Mouse (Mus musculus) adrenal gland, postnatal 36 days (tissue): Measurements from ENCODE around the gene Mrps5. TPM values are rescaled to one million over a fixed set of nuclear protein-coding genes. Genes with fewer than 3 reads are reported as not detected.

Experiments used
- DNase-seq, 2 experiments: peaks; one replicate each; pipeline ENCODE4 v3.0.0; 2021; ENCODE audit warnings: mixed read lengths in 1 of 2
- total RNA-seq, 2 experiments: library from RNA; stranded (reverse); gene quantifications; 2 replicates each; pipeline ENCODE4 v1.2.3; 2021

The Mrps5 gene
- total RNA-seq, 2 experiments from 2014 or later, result 113 to 115 TPM

DNA sequence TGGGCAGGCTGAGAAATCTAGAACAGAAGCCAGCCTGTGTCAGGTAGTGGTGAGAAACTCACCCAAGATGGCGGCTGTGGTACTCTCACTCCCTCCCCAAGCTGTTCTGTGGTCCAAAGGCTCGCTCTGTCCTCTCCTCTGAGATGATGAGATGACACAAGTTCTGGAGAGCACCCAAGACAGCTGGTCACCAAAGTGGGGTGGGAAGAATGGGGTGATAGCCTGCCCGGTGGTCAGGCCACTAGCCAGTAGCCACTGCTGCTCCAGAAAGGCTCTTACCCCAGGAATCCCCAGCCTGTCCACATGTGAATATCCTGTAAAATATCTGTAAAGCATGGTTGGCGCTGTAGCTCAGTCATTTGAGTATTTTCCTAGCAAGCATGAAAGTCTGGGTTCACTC is 25.3 kb downstream of the Mrps5 start:
- DNase-seq, result no peak

DNA sequence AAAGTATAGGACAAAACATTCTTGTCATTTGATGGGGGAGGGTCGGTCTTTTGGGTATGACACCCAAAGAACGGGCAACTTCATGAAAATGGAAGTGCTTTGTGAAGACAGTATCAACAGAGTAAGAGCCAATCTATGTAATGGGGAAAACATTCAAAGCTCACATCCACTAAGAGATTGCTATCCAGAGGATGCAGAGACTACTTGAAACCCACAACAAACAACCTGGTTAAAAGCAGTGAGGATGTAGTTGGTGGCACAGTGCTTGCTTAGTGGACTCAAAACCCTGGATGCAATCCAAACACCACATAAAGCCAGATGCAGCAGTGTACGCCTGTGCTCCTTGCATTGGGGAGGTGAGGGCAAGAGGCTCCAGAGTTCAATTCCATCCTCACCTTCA is 32.3 kb downstream of the Mrps5 start:
- no peak for DNase-seq

DNA sequence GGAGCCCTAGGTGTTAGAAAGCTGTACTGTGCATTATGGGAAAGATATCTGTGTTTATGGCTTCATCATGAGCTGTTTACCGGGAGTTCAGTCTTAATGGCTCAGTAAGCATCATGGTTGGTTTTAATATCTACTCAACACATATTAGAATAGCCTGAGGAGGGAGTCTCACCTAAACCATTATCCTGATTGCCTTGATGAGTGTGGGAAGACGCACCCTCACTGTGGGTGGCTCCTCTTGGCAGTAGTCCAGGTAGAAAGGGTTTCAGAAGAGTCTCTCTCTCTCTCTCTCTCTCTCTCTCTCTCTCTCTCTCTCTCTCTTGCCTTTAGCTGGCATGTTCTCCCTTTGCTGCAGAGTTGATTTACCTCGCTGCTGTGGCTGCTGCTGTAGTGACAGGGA is 35.0 kb downstream of the Mrps5 start:
- no peak for DNase-seq

DNA sequence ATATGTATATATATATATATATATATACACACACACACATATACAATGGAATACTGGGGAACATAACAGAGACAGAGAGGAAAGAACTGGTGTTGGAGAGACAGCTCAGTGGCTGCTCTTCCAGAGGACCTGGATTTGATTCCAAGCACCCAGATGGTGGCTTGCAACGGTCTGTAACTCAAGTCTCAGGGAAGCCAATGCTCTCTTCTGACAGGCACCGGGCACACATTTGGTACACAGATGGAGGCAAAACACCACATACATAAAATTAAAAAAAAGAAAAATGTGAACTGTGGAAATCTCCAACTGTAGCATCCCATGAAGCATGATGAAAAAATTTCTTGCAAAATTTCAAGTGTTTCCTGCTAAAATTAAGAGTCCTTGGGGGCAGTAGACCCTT is 37.8 kb downstream of the Mrps5 start:
- DNase-seq, result no peak

DNA sequence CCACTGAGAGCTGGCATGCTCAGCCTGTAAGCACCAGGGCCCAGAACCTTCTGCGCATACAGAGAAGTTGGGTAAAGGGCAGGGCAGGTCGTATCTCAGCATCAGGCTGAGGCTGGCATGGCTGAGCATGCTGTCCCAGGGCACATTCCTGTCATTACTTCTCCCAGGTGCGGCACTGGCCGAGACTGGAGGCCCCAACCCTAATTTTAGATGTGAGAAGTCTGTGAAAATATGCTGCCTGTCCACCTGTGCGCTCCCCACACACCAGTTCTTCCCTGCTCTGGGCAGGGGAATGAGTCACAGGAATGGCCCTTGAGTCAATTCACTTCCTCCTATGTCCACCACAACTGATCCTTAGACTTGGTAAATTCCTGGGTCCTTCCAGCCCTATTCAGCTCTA is 38.6 kb downstream of the Mrps5 start:
- DNase-seq, result no peak

DNA sequence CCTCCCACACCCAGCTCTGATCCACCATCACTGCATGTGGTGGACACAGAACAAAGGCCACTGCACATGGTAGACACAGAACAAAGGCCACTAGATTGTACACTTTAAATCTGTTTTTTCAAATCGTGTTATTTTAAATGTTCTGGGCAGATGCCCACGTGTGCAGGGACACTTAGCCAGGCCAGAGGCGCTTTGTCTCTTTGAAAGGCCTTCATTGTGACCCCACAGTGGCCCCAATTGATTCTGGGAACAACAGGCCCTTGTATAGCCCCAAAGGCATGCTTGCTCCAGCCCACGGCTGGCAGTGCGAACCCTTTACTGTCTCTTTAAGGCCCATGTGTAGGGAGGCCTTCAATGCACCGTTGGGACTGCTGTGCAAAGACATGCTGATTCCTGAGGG is 40.3 kb downstream of the Mrps5 start:
- DNase-seq, result no peak

DNA sequence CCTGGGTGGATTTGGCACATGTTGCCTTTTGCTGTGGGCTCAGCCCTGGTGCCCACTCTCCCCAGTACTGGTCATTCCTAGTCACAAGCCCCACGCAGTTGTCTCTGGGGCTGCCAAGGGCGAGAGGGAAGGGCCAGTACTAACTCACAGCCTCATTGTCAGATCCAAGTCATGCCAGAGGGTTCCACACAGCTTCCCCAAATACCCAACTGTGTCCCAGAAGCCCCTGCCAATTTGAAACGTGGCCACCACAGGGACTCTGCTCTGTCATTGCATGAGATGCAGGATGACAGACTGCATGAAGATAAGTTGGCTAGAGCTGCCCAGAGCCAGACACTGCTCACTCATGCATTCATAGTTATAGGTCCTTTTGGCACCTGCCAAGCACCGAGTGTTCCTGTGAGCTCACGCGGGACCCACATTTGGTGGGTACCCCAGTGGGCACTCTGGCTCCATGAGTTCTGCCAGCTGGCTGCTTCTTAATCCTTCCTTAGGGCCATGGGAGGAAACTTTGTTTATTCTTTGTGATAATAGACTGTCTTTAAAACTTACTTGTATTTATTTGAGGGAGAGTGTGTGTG is 41.1 kb downstream of the Mrps5 start:
- DNase-seq, result no peak

DNA sequence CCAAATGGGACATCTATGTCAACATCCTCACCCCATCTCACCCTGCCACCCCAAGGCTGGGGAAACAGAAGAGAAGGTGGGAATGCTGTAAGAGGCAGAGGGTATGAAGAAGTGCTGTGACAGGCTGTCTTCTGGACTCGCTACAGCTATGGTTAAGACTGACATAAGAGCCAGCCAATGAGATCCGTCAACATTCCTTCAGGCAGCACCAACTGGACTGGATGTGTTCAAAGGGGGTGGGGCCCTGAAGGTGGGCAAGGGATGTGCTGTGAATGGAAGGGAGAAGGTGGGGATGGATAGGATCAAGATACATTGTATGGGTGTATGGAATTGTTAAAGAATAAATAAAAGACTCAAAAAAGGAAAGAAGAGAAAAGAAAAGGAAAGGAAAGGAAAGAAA is 45.6 kb downstream of the Mrps5 start:
- DNase-seq, result no peak

DNA sequence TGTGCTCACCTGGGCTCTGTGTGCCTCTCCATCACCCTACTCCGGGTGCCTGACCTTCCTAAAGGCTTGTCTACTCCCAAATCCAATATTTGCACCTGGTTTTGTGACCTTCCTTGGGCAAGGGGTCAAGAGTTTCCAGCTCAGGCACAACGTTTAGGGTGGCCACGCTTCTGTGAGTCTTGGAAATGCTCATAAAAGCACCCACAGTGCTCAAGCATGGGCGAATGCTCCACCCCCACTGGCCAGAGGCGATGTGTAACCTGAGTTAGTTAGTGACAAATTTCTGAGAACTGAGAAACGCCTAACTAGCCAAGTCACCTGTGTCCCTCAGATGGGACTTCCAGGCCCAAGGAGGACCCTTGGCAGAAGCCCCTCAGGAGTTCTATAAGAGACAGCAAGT is 48.6 kb downstream of the Mrps5 start:
- no peak for DNase-seq

DNA sequence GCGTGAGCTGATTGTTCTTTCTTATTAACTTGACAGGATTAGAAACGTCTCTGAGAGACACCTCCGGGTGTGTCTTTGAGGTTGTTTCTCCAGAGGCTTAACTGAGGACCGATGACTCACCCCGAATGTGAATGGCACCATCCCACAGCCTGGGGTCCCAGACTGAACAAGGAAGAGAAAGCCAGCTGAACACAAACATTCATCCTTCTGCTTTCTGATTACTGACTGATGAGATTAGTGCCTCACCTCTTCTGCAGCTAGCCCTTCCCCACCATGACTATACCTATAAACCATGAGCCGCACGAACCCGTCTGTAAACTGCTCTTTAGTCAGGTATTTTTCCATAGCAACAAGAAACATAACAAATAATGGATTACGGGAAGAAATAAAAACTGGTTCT is 52.0 kb downstream of the Mrps5 start:
- no peak for DNase-seq

DNA sequence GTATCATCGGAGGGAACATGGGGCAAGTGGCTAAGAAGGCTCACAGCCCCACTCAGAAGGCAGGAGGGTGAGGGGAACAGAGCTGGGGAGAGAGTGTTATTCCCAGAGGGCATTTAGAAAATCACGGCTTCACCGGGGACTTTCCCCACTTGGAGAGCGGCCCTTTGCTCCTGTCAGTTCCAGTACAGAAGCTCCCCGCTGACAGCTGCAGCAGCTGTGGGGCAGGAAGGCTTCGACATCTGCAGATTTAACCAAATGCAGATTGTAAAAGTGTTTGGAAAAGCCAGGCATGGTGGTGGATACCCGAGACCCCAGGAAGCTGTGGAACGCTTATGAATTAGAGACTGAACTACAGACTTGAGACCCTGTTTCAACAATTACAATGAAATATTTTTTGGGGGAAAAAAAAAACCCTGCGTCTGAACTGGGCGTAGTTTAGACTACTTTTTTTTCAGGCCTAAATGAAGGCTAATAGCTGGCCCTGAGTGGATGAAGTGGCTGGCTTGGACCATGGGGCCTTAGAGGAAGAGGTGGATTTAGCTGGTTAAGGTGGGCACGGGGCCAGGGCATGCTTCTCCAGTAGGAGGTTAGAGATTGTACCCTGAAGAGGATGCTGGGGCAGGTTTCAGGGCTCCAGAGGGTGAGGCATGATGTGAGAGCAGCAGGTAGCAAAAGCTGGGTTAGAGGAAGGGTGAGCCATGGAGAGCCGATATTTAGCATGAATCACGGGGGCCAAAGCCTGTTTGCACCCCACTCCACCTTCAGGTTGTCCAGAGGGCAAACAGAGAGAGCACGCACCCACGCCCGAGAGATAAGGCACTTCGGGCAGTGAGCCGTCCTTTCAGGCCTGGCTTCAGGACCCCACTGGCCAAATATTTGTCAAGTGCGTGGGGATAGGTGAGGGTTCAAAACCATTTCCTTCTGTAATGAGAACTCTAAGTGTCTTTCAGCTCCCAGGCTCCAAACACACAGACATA is 57.0 kb downstream of the Mrps5 start:
- no peak for DNase-seq

DNA sequence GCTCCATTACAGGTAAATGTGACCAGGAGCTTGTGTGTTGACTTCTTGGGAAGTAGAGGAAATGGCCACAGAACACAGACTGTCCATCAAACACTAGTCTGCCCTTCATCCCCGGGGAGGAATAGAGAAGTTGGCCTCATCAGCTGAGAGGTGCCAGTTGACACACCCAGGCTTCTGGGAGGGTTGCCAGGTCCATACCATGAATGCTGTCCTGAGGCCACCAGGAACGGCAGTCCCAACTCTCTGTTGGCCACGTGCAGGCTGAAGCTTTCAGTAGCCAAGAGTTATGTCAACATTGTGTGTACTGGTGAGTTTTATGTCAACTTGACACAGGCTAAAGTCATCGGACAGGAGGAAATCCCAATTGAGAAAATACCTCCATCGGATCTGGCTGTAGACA is 59.9 kb downstream of the Mrps5 start:
- DNase-seq, result no peak

DNA sequence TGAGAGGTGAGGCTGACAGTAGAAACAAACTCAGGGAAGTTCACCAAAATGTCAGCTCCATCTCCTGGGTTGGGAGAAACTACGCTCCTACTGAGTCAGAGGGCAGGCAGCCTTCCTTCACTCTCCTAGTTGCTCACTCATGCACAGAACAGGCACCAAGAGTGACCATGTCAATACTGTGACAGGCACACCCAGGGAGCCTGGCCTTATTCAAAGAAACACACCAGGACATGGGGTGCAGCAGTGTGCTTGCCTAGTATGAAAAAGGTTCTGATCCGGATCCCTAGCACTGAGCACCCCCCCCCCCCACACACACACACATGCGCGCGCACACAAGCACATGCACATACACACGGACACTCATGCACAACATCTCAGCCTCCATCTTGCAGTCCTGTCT is 61.1 kb downstream of the Mrps5 start:
- no peak for DNase-seq

DNA sequence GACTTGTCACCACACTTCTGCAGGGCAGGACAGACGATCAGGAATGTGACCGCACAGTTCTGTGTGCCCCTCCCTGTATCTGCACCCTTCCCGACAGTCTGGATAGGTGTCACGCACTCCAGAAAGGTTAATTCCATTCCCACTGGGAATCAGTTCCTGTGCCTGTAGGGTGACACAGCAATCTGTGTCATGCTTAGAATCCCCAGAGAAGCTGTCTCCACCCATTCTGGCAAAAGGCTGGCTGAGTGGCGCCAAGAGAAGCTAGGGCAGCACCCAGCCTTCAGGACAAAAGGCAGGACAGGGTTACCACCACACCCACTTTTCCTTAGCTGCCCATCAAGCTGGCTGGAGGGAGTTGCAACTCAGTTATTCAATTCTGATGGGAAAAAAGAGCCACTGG is 62.9 kb downstream of the Mrps5 start:
- peak; percentile 16 to 58 for DNase-seq

DNA sequence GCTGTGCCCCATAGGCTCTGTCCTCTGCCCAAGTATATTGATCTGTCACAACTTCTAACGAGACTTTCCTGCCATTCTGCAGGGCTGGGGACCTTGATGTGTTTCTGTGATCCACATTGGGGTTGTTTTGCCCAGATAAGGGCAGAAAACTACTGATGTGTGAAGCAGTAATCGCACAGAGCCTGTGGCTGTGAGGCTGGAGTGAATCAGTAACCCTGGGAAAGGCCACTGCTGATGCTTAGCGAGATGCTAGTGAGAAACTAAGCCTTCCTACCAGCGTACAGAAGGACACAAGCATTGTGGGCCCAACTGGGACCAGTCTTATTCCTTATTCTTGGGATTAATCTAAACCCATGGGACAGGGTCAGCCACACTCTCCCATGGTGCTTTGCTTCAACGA is 64.6 kb downstream of the Mrps5 start:
- no peak for DNase-seq

DNA sequence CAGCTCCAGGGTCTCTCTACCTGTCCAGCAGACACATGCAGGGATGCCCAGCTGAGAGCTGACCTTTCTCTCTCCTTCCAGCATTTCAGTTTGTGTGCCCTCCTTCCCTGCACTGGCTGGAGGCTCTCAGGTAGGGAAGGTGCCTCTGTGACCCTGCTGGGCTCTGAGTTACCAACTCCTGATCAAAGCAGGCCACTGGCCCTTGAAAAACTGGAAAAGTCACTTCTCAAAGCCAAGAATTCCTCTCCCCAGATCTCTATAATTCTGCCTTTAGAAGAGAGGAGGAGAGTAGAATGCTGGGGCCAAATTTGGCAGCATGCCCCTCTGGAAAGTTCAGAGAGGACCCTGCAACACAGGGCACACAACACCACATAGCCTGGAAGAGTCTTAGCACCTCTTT is 65.3 kb downstream of the Mrps5 start:
- DNase-seq, result no peak

DNA sequence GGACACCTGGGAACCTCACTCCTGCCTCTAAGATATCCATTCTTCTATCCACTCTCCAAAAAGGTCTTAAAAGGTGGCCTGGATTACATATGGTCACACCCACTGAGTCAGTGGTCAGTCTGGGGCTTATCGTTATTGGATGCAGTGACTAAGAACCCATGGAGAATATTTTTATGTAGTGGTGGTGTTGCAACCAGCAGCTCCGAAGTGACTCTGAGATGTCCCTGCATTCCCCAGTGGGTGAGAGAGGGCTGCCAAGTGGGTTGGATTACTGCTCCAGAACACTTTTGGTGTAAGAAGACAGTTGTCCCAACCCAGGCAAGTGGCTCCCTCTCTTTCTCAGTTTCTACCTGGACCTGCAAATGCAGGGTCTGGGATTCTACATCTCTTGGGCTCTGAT is 65.8 kb downstream of the Mrps5 start:
- no peak for DNase-seq

DNA sequence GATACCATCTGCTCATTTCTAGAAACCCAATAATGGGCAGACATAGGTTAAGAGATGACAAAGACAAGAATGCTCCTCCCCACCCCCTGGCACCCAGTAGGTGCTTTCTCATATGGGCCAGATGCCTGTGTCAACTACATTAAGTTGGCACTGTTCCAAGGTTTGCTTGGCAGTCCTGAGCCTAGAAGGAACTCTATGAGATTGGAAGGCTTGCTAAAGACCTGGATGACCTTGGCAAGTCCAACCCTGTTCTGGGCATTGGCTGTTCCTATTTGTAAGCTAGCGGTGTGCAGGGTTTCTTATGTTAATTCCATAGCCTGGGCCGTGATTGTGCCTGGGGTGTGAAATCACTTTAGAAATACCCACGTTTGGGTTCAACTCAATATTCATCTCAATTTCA is 67.8 kb downstream of the Mrps5 start:
- DNase-seq, result no peak

DNA sequence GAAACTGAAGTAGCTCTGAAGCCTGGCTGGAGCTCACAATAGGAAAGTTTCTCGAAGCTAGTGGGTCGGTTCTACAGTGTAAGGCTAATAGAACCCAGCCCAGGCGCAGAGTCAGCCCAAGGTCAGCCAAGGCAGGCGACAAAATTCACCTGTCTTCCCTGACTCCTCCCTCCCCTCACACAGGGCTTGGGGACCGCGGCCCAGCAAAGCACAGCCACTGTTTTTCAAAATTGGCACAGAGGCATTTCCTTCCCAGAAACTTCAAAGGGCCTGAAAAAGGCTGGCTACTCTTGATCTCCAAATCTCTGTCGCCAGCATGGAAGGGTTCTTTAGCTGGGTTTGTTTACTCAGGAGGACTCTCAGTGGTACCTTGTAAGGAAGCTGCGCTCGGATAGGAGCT is 68.4 kb downstream of the Mrps5 start:
- DNase-seq, result peak in 1 of 2 experiments; percentile 12

DNA sequence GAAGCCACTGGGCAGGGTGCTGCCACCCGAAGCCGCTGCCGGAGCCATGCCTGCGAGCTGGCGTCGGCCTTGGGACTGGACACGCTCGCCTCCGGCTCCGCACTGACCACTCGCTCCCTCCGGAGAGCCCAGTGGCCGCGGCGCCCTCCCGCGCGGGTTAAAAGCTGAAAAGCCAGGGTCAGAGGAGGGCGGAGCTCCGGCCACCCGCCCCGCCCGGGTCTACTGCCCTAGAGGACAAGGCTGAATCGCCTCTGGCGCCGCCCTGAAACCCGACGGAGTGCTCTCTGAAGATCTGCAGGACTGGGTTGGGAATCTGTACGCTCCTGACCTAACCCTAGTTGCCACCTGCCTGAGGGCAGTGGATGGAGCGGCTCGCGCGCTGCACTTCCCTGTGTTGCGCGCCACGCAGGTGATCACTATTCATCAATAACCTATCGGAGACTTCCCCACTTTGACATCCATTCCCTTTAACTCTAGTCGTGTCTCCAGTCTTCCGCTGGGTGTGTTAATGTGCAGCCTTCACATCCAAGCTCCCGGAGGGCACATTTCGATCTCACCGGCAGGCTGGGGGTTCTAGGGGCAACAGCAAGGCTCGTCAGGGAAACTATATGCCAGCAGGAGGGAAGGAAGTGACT is 69.2 kb downstream of the Mrps5 start, which contains the start of gene Mal:
TSS of gene Mal (minus strand) at position 610 of the 635 bp plus-strand sequence.
- peak; percentile 86 to 89 for DNase-seq
